Mouse (Mus musculus) hindbrain, embryonic 12.5 days (tissue): ENCODE data around the gene Phf6. TPM values are rescaled to one million over a fixed set of nuclear protein-coding genes. Genes with fewer than 3 reads are reported as not detected.
A peak's percentile ranks its signal among the peaks of the same experiment; 100 is the strongest.
"Not testable (repeated sequence)": the region's sequence is repeated elsewhere in the genome, so short reads cannot be mapped to it uniquely, and the experiment has no call there.

Experiments used
- ATAC-seq: fragments of 200-750 bp; cut with Nextera tagmentation; 2 replicates; pipeline ENCODE4 v1.8.0; 2017; ENCODE audit warnings: moderate TSS enrichment; ENCODE audit not compliant: low FRiP score
- H3K27ac ChIP-seq: fragments of 300-500 bp; sonication (generic); 2 replicates; pipeline ENCODE4 v1.5.1; 2016; ENCODE audit warnings: mild to moderate bottlenecking
- H3K27me3 ChIP-seq: fragments of 300-500 bp; sonication (generic); 2 replicates; pipeline ENCODE4 v1.6.1; 2016; ENCODE audit warnings: mild to moderate bottlenecking
- H3K36me3 ChIP-seq: fragments of 300-500 bp; sonication (generic); 2 replicates; pipeline ENCODE4 v1.6.1; 2016; ENCODE audit warnings: mild to moderate bottlenecking
- H3K4me1 ChIP-seq: fragments of 300-500 bp; sonication (generic); 2 replicates; pipeline ENCODE4 v1.6.1; 2016
- H3K4me2 ChIP-seq: fragments of 300-500 bp; sonication (generic); replicated peaks from 2 replicates; pipeline ENCODE4 v1.6.1; 2016; ENCODE audit warnings: mild to moderate bottlenecking
- H3K4me3 ChIP-seq: fragments of 300-500 bp; sonication (generic); 2 replicates; pipeline ENCODE4 v1.5.1; 2016; ENCODE audit warnings: mild to moderate bottlenecking
- H3K9ac ChIP-seq: fragments of 300-500 bp; sonication (generic); 2 replicates; pipeline ENCODE4 v1.6.1; 2016; ENCODE audit warnings: mild to moderate bottlenecking, moderate library complexity
- H3K9me3 ChIP-seq: fragments of 300-500 bp; sonication (generic); replicated peaks from 2 replicates; pipeline ENCODE4 v1.6.1; 2016; ENCODE audit warnings: mild to moderate bottlenecking
- WGBS: fragments of 180-500 bp; shearing (Covaris S2); methylation state at CpG from one replicate; pipeline ENCODE4 v1.1.7; 2016; 5-methylcytosine and 5-hydroxymethylcytosine counted together
- polyA plus RNA-seq: library from polyadenylated mRNA; unstranded; fragments of >200 nt; fragmentation: Nextera tagmentation; extraction: Ambion mirVana; gene quantifications from 2 replicates; pipeline ENCODE4 v1.2.1, GENCODE M21; 2016

Phf6 gene
- polyA plus RNA-seq = 97.7 and 103 TPM in 2 replicates

GRCm38 (mm10) chrX:52911587-52912371, at the start of gene Phf6:
TSS of gene Phf6 (plus strand) at chrX:52912266.
- WGBS = 17% methylated on average over 50 of the region's 54 CpGs
- peak; percentile 98 for ATAC-seq
- Histone ChIP-seq H3K4me2 (peak within 1 kb of the TSS; percentile 48), H3K4me3 (peak within 1 kb of the TSS; percentile 62), H3K9me3 (no peaks in the 10 kb centered on the region), H3K36me3 (no peaks in the 10 kb centered on the region), H3K4me1 (no peaks in the 10 kb centered on the region), H3K27ac (peak within 1 kb of the TSS; percentile 98), H3K27me3 (no peaks in the 10 kb centered on the region), H3K9ac (peak within 1 kb of the TSS; percentile 80)

- Histone ChIP-seq H3K4me3 (no peak overlapping the region), H3K36me3 (no peaks in the 10 kb centered on the region), H3K9ac (no peak overlapping the region), H3K4me2 (no peak overlapping the region), H3K27me3 (no peaks in the 10 kb centered on the region), H3K4me1 (no peaks in the 10 kb centered on the region), H3K9me3 (no peaks in the 10 kb centered on the region), H3K27ac (no peak overlapping the region)
- 51% methylated on average over 2 of the region's 2 CpGs for WGBS
- no peak for ATAC-seq
Observed at GRCm38 (mm10) chrX:52864126-52864525, 47.9 kb upstream of the Phf6 start.

DNA sequence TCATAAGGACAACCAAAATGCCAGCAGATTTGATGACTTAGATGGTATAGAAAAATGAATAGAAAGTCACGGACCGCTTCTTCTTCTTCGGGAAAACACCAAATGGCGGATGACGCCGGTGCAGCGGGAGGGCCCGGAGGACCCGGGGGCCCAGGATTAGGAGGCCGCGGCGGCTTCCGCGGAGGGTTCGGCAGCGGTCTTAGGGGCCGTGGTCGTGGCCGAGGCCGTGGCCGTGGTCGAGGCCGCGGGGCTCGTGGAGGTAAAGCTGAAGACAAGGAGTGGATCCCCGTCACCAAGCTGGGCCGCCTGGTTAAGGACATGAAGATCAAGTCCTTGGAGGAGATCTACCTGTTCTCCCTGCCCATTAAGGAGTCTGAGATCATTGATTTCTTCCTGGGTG, 13.6 kb upstream of the Phf6 start:
- H3K4me1 ChIP-seq, ATAC-seq, H3K9ac ChIP-seq, H3K9me3 ChIP-seq, H3K27me3 ChIP-seq, H3K4me2 ChIP-seq, H3K27ac ChIP-seq, H3K4me3 ChIP-seq, H3K36me3 ChIP-seq: not testable (repeated sequence)
- 94% methylated on average over 12 of the region's 27 CpGs for WGBS

- no peaks in the 10 kb centered on the region for H3K36me3 ChIP-seq
- no peaks in the 10 kb centered on the region for H3K27me3 ChIP-seq
- H3K27ac ChIP-seq = peak overlapping the region; percentile 98
- peak overlapping the region; percentile 62 for H3K4me3 ChIP-seq
- no peaks in the 10 kb centered on the region for H3K9me3 ChIP-seq
- peak overlapping the region; percentile 48 for H3K4me2 ChIP-seq
- peak overlapping the region; percentile 80 for H3K9ac ChIP-seq
- peak; percentile 86 for ATAC-seq
- no peaks in the 10 kb centered on the region for H3K4me1 ChIP-seq
- WGBS = 23% methylated on average over 17 of the region's 26 CpGs
Observed at GRCm38 (mm10) chrX:52912372-52912728, 284 bp downstream of the Phf6 start.

- no peaks in the 10 kb centered on the region for H3K36me3 ChIP-seq
- H3K27me3 ChIP-seq = no peaks in the 10 kb centered on the region
- 21% methylated on average over 31 of the region's 31 CpGs for WGBS
- peak overlapping the region; percentile 62 for H3K4me3 ChIP-seq
- no peaks in the 10 kb centered on the region for H3K9me3 ChIP-seq
- peak; percentile 4; the same call in 1 of the 2 replicates for ATAC-seq
- peak overlapping the region; percentile 98 for H3K27ac ChIP-seq
- H3K9ac ChIP-seq = peak overlapping the region; percentile 80
- no peaks in the 10 kb centered on the region for H3K4me1 ChIP-seq
- peak overlapping the region; percentile 48 for H3K4me2 ChIP-seq
Observed at GRCm38 (mm10) chrX:52912826-52913701, 998 bp downstream of the Phf6 start.

DNA sequence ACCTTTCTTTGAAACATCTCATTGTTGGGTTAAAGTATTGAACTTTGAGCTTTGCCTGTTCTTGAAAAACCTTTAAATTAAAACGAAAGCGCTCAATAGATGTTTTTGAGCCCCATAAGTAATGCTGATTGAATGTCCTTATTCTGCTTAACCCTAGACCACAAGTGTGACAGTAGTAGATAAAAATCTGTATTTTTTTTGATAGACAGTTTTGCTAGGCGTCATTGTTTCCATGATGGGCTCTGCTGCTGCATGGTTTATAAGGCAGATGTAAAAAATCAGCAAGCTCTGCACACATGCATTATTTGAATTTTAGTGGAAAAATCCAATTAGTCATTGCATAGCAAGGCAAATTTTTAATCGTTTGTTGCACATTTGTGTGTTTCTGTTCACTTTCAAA, 1.8 kb downstream of the Phf6 start:
- H3K27me3 ChIP-seq = no peaks in the 10 kb centered on the region
- no peaks in the 10 kb centered on the region for H3K9me3 ChIP-seq
- peak overlapping the region; percentile 62 for H3K4me3 ChIP-seq
- H3K36me3 ChIP-seq = no peaks in the 10 kb centered on the region
- no peaks in the 10 kb centered on the region for H3K4me1 ChIP-seq
- H3K27ac ChIP-seq = no peak overlapping the region
- 49% methylated on average over 4 of the region's 4 CpGs for WGBS
- H3K9ac ChIP-seq = peak overlapping the region; percentile 41
- H3K4me2 ChIP-seq = peak overlapping the region; percentile 48
- ATAC-seq = no peak

GRCm38 (mm10) chrX:52914705-52915104, 2.6 kb downstream of the Phf6 start:
- no peak for ATAC-seq
- H3K4me3 ChIP-seq = no peak overlapping the region; the same call in 1 of the 2 replicates
- no peaks in the 10 kb centered on the region for H3K27me3 ChIP-seq
- no peaks in the 10 kb centered on the region for H3K4me1 ChIP-seq
- no peak overlapping the region for H3K27ac ChIP-seq
- H3K4me2 ChIP-seq = peak overlapping the region; percentile 44
- H3K9ac ChIP-seq = no peak overlapping the region
- no peaks in the 10 kb centered on the region for H3K9me3 ChIP-seq
- H3K36me3 ChIP-seq = no peaks in the 10 kb centered on the region

DNA sequence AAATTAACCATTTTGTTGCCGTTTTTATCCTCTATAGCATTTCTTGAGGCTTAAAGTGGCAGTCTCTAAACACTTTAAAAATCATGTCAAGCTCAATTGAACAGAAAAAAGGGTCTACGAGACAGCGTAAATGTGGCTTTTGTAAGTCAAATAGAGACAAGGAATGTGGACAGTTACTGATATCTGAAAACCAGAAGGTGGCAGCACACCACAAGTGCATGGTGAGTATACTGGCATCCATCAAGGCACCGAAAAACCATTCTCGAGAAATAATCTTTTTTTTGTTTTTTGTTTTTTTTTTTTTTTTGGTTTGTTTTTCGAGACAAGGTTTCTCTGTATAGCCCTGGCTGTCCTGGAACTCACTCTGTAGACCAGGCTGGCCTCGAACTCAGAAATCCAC, 4.5 kb downstream of the Phf6 start:
- WGBS = 64% methylated on average over 7 of the region's 7 CpGs
- H3K4me3 ChIP-seq = no peak overlapping the region
- ATAC-seq = no peak
- H3K36me3 ChIP-seq = no peaks in the 10 kb centered on the region
- no peaks in the 10 kb centered on the region for H3K9me3 ChIP-seq
- H3K4me1 ChIP-seq = no peaks in the 10 kb centered on the region
- H3K9ac ChIP-seq = no peak overlapping the region
- H3K27me3 ChIP-seq = no peaks in the 10 kb centered on the region
- H3K27ac ChIP-seq = no peak overlapping the region
- no peak overlapping the region for H3K4me2 ChIP-seq

- no peaks in the 10 kb centered on the region for H3K27me3 ChIP-seq
- no peaks in the 10 kb centered on the region for H3K4me1 ChIP-seq
- no peaks in the 10 kb centered on the region for H3K36me3 ChIP-seq
- ATAC-seq = no peak
- H3K4me3 ChIP-seq = no peak overlapping the region
- no peak overlapping the region for H3K27ac ChIP-seq
- H3K9ac ChIP-seq = no peak overlapping the region
- no peaks in the 10 kb centered on the region for H3K9me3 ChIP-seq
- whole genome bisulfite sequencing = 79% methylated on average over 9 of the region's 9 CpGs
- H3K4me2 ChIP-seq = no peak overlapping the region
Observed at GRCm38 (mm10) chrX:52926726-52927125, 14.7 kb downstream of the Phf6 start.

DNA sequence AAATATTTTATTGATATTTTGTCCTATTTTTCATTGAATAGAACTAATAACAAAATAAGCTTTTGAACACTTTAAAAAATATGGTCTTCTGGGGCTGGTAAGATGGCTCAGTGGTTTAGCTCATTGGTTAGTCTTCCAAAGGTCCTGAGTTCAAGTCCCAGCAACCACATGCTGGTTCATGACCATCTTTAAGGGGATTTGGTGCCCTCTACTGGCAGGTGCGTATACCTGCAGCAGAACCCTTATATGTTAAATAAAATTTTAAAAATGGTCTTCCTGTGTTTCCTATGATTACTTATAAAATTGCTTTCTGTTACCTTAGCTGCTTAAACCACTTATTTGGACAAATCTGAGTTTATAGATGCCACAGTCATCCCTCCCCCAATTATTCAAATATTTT, 16.8 kb downstream of the Phf6 start:
- Histone ChIP-seq H3K27ac (no peak overlapping the region), H3K4me2 (no peak overlapping the region), H3K4me3 (no peak overlapping the region), H3K36me3 (no peaks in the 10 kb centered on the region), H3K27me3 (no peaks in the 10 kb centered on the region), H3K9me3 (no peaks in the 10 kb centered on the region), H3K9ac (no peak overlapping the region), H3K4me1 (no peaks in the 10 kb centered on the region)
- 35% methylated on average over 1 of the region's 1 CpGs for WGBS
- ATAC-seq = no peak

- Histone ChIP-seq H3K9me3 (no peaks in the 10 kb centered on the region), H3K27me3 (no peaks in the 10 kb centered on the region), H3K27ac (no peak overlapping the region), H3K4me2 (no peak overlapping the region), H3K9ac (no peak overlapping the region), H3K4me1 (no peaks in the 10 kb centered on the region), H3K4me3 (no peak overlapping the region), H3K36me3 (no peaks in the 10 kb centered on the region)
- WGBS = 92% methylated on average over 3 of the region's 3 CpGs
- no peak for ATAC-seq
Observed at GRCm38 (mm10) chrX:52929779-52930178, 17.7 kb downstream of the Phf6 start.

- ATAC-seq = no peak
- H3K9me3 ChIP-seq = no peaks in the 10 kb centered on the region
- H3K27me3 ChIP-seq = no peaks in the 10 kb centered on the region
- 84% methylated on average over 5 of the region's 5 CpGs for WGBS
- no peaks in the 10 kb centered on the region for H3K4me1 ChIP-seq
- no peak overlapping the region for H3K4me2 ChIP-seq
- H3K27ac ChIP-seq = no peak overlapping the region
- no peaks in the 10 kb centered on the region for H3K36me3 ChIP-seq
- H3K9ac ChIP-seq = no peak overlapping the region
- no peak overlapping the region for H3K4me3 ChIP-seq
Observed at GRCm38 (mm10) chrX:52930191-52930590, 18.1 kb downstream of the Phf6 start.
